Mouse (Mus musculus): ENCODE data around the gene Prmt2.

- no peak for TF ChIP-seq CTCF (IDR thresholded peaks at IDR 0.05; ENCODE audit: low read depth, low read length)
- no peak for TF ChIP-seq POLR2A (IDR thresholded peaks at IDR 0.05; ENCODE audit: extremely low read depth, insufficient read depth, low read length)
These were observed 22.0 kb upstream of the Prmt2 start for GRCm38 (mm10) chr10:76259566-76260232.
